Mouse (Mus musculus) right cerebral cortex, postnatal 36 days (tissue): ENCODE results near the gene Nptx2.

ENCODE experiments used
- DNase-seq, 2 experiments: peaks; one replicate each; pipeline ENCODE4 v3.0.0; 2022; ENCODE audit warnings: low spot score in 2 of 2, mixed read lengths in 1 of 2

Nptx2 gene

GRCm38 (mm10) chr5:144545653-144546422 is at the start of gene Nptx2:
TSS of gene Nptx2 (plus strand) at chr5:144545902.
- peak; percentile 78 to 80 for DNase-seq

- no peak for DNase-seq
Observed at GRCm38 (mm10) chr5:144496481-144496880, 49.2 kb upstream of the Nptx2 start.

GRCm38 (mm10) chr5:144504239-144504638 is 41.5 kb upstream of the Nptx2 start:
- DNase-seq = peak in 1 of 2 experiments; percentile 5

- DNase-seq = no peak
Observed at GRCm38 (mm10) chr5:144505731-144506130, 40.0 kb upstream of the Nptx2 start.

GRCm38 (mm10) chr5:144506156-144506555 is 39.5 kb upstream of the Nptx2 start:
- no peak for DNase-seq

- DNase-seq = no peak
Observed at GRCm38 (mm10) chr5:144506689-144507552, 38.8 kb upstream of the Nptx2 start.

GRCm38 (mm10) chr5:144509431-144509830 is 36.3 kb upstream of the Nptx2 start:
- no peak for DNase-seq

- no peak for DNase-seq
Observed at GRCm38 (mm10) chr5:144514738-144515137, 31.0 kb upstream of the Nptx2 start.

GRCm38 (mm10) chr5:144515241-144515640 is 30.5 kb upstream of the Nptx2 start:
- no peak for DNase-seq

GRCm38 (mm10) chr5:144520096-144520495 is 25.6 kb upstream of the Nptx2 start:
- DNase-seq = no peak

- DNase-seq = no peak
Observed at GRCm38 (mm10) chr5:144524774-144525173, 20.9 kb upstream of the Nptx2 start.

GRCm38 (mm10) chr5:144529123-144529522 is 16.6 kb upstream of the Nptx2 start:
- DNase-seq = no peak

- peak; percentile 73 to 75 for DNase-seq
Observed at GRCm38 (mm10) chr5:144542711-144543308, 2.9 kb upstream of the Nptx2 start.

- DNase-seq = no peak
Observed at GRCm38 (mm10) chr5:144546423-144546995, 807 bp downstream of the Nptx2 start.

GRCm38 (mm10) chr5:144547333-144547878 is 1.7 kb downstream of the Nptx2 start:
- DNase-seq = no peak

GRCm38 (mm10) chr5:144548079-144548631 is 2.5 kb downstream of the Nptx2 start:
- peak in 1 of 2 experiments; percentile 7 for DNase-seq

- DNase-seq = peak in 1 of 2 experiments; percentile 48
Observed at GRCm38 (mm10) chr5:144550003-144550402, 4.3 kb downstream of the Nptx2 start.

- DNase-seq = no peak
Observed at GRCm38 (mm10) chr5:144550622-144551137, 5.0 kb downstream of the Nptx2 start.

GRCm38 (mm10) chr5:144556710-144557109 is 11.0 kb downstream of the Nptx2 start:
- no peak for DNase-seq

GRCm38 (mm10) chr5:144557363-144557762 is 11.7 kb downstream of the Nptx2 start:
- no peak for DNase-seq

- DNase-seq = no peak
Observed at GRCm38 (mm10) chr5:144558481-144558880, 12.8 kb downstream of the Nptx2 start.
